Mouse (Mus musculus) lung, embryonic 15.5 days (tissue): ENCODE results near the gene Pakap. TPM values are rescaled to one million over a fixed set of nuclear protein-coding genes. Genes with fewer than 3 reads are reported as not detected.

Experiments used
- ATAC-seq: fragments of 200-750 bp; cut with Nextera tagmentation; 2 replicates; pipeline ENCODE4 v1.8.0; 2017; ENCODE audit warnings: moderate number of reproducible peaks, borderline replicate concordance; ENCODE audit not compliant: low FRiP score, low TSS enrichment; ENCODE audit errors: extremely low read depth
- H3K27ac ChIP-seq: fragments of 300-500 bp; sonication (generic); 2 replicates; pipeline ENCODE4 v1.5.1; 2015; ENCODE audit warnings: moderate library complexity, mild to moderate bottlenecking, inconsistent platforms
- H3K27me3 ChIP-seq: fragments of 300-500 bp; sonication (generic); 2 replicates; pipeline ENCODE4 v1.6.1; 2015; ENCODE audit warnings: inconsistent platforms
- H3K36me3 ChIP-seq: fragments of 300-500 bp; sonication (generic); 2 replicates; pipeline ENCODE4 v1.6.1; 2015; ENCODE audit warnings: inconsistent platforms
- H3K4me1 ChIP-seq: fragments of 300-500 bp; sonication (generic); 2 replicates; pipeline ENCODE4 v1.6.1; 2015; ENCODE audit warnings: inconsistent platforms
- H3K4me2 ChIP-seq: fragments of 300-500 bp; sonication (generic); 2 replicates; pipeline ENCODE4 v1.6.1; 2015; ENCODE audit warnings: inconsistent platforms, mild to moderate bottlenecking, moderate library complexity
- H3K4me3 ChIP-seq: fragments of 300-500 bp; sonication (generic); 2 replicates; pipeline ENCODE4 v1.5.1; 2015; ENCODE audit warnings: mild to moderate bottlenecking, inconsistent platforms
- H3K9ac ChIP-seq: fragments of 300-500 bp; sonication (generic); 2 replicates; pipeline ENCODE4 v1.6.1; 2015; ENCODE audit warnings: inconsistent platforms
- H3K9me3 ChIP-seq: fragments of 300-500 bp; sonication (generic); 2 replicates; pipeline ENCODE4 v1.6.1; 2016; ENCODE audit warnings: inconsistent platforms
- WGBS: fragments of 180-500 bp; shearing (Covaris S2); methylation state at CpG from one replicate; pipeline ENCODE4 v1.1.7; 2015; 5-methylcytosine and 5-hydroxymethylcytosine counted together
- polyA plus RNA-seq: library from polyadenylated mRNA; unstranded; fragments of >200 nt; fragmentation: Nextera tagmentation; extraction: Ambion mirVana; gene quantifications from 2 replicates; pipeline ENCODE4 v1.2.1, GENCODE M21; 2015

The Pakap gene
- polyA plus RNA-seq, 1 experiment from 2014 or later: 47.7 TPM

- no peak overlapping the region for H3K4me2 ChIP-seq
- no peaks in the 10 kb centered on the region for H3K9me3 ChIP-seq
- no peak overlapping the region for H3K9ac ChIP-seq
- no peak overlapping the region for H3K27ac ChIP-seq
- no peak overlapping the region for H3K4me3 ChIP-seq
- 91% methylated on average over 7 of the region's 7 CpGs for WGBS
- H3K27me3 ChIP-seq: no peaks in the 10 kb centered on the region
- H3K4me1 ChIP-seq: peaks cover 23% of the 10 kb centered on the region
- no peaks in the 10 kb centered on the region for H3K36me3 ChIP-seq
- ATAC-seq: no peak
Measured at GRCm38 (mm10) chr4:57633052-57633451, 65.1 kb downstream of the Pakap start.

- peaks cover 31% of the 10 kb centered on the region for H3K4me1 ChIP-seq
Measured at GRCm38 (mm10) chr4:57634956-57635355, 67.0 kb downstream of the Pakap start.

GRCm38 (mm10) chr4:57636782-57637482 is 69.0 kb downstream of the Pakap start:
- Histone ChIP-seq H3K9me3 (no peaks in the 10 kb centered on the region), H3K9ac (no peak overlapping the region), H3K36me3 (no peaks in the 10 kb centered on the region), H3K27ac (no peak overlapping the region), H3K4me3 (no peak overlapping the region), H3K27me3 (no peaks in the 10 kb centered on the region), H3K4me2 (no peak overlapping the region), H3K4me1 (peaks cover 30% of the 10 kb centered on the region)
- 48% methylated on average over 9 of the region's 9 CpGs for WGBS
- no peak for ATAC-seq

More at GRCm38 (mm10) chr4:57634956-57635355, 67.0 kb downstream of the Pakap start:
- WGBS: 51% methylated on average over 1 of the region's 1 CpGs
- no peak for ATAC-seq
- no peak overlapping the region for H3K4me2 ChIP-seq
- no peaks in the 10 kb centered on the region for H3K27me3 ChIP-seq
- H3K27ac ChIP-seq: no peak overlapping the region
- H3K4me3 ChIP-seq: no peak overlapping the region
- no peaks in the 10 kb centered on the region for H3K36me3 ChIP-seq
- H3K9me3 ChIP-seq: no peaks in the 10 kb centered on the region
- H3K9ac ChIP-seq: no peak overlapping the region

- Histone ChIP-seq H3K4me1 (peaks cover 30% of the 10 kb centered on the region), H3K4me2 (peak overlapping the region; percentile 50), H3K9ac (no peak overlapping the region; the same call in 1 of the 2 replicates), H3K4me3 (peak overlapping the region; percentile 15; the same call in 1 of the 2 replicates), H3K9me3 (no peaks in the 10 kb centered on the region), H3K27ac (no peak overlapping the region), H3K27me3 (no peaks in the 10 kb centered on the region), H3K36me3 (no peaks in the 10 kb centered on the region)
- no peak for ATAC-seq
- WGBS: 23% methylated on average over 24 of the region's 24 CpGs
Measured at GRCm38 (mm10) chr4:57637636-57638386, 69.8 kb downstream of the Pakap start.

- 78% methylated on average over 9 of the region's 9 CpGs for WGBS
- no peak for ATAC-seq
- H3K27me3 ChIP-seq: no peaks in the 10 kb centered on the region
- no peaks in the 10 kb centered on the region for H3K9me3 ChIP-seq
- no peak overlapping the region for H3K4me2 ChIP-seq
- H3K4me3 ChIP-seq: no peak overlapping the region
- H3K36me3 ChIP-seq: no peaks in the 10 kb centered on the region
- H3K27ac ChIP-seq: no peak overlapping the region
- H3K9ac ChIP-seq: no peak overlapping the region
- peaks cover 27% of the 10 kb centered on the region for H3K4me1 ChIP-seq
Measured at GRCm38 (mm10) chr4:57638941-57639340, 71.0 kb downstream of the Pakap start.

GRCm38 (mm10) chr4:57640222-57640621 is 72.2 kb downstream of the Pakap start:
- H3K4me1 ChIP-seq: peaks cover 27% of the 10 kb centered on the region
- H3K27ac ChIP-seq: no peak overlapping the region
- H3K27me3 ChIP-seq: no peaks in the 10 kb centered on the region
- H3K36me3 ChIP-seq: no peaks in the 10 kb centered on the region
- H3K4me2 ChIP-seq: peak overlapping the region; percentile 1; the same call in 1 of the 2 replicates
- no peak overlapping the region for H3K4me3 ChIP-seq
- no peaks in the 10 kb centered on the region for H3K9me3 ChIP-seq
- WGBS: 31% methylated on average over 7 of the region's 7 CpGs
- no peak for ATAC-seq
- H3K9ac ChIP-seq: no peak overlapping the region

- Histone ChIP-seq H3K4me2 (no peak overlapping the region), H3K4me1 (peaks cover 27% of the 10 kb centered on the region), H3K9ac (no peak overlapping the region), H3K9me3 (no peaks in the 10 kb centered on the region), H3K4me3 (no peak overlapping the region), H3K27ac (no peak overlapping the region), H3K36me3 (no peaks in the 10 kb centered on the region), H3K27me3 (no peaks in the 10 kb centered on the region)
- no peak for ATAC-seq
- WGBS: 92% methylated on average over 3 of the region's 3 CpGs
Measured at GRCm38 (mm10) chr4:57640971-57641370, 73.0 kb downstream of the Pakap start.

- no peak for ATAC-seq
- H3K4me3 ChIP-seq: no peak overlapping the region
- H3K9ac ChIP-seq: no peak overlapping the region
- no peak overlapping the region for H3K27ac ChIP-seq
- 67% methylated on average over 1 of the region's 1 CpGs for WGBS
- peaks cover 22% of the 10 kb centered on the region; the same call in 1 of the 2 replicates for H3K36me3 ChIP-seq
- no peaks in the 10 kb centered on the region for H3K4me1 ChIP-seq
- no peaks in the 10 kb centered on the region for H3K9me3 ChIP-seq
- no peak overlapping the region for H3K4me2 ChIP-seq
- H3K27me3 ChIP-seq: no peaks in the 10 kb centered on the region
Measured at GRCm38 (mm10) chr4:57650994-57651393, 83.0 kb downstream of the Pakap start.

GRCm38 (mm10) chr4:57651547-57651946 is 83.6 kb downstream of the Pakap start:
- Histone ChIP-seq H3K27ac (no peak overlapping the region), H3K4me1 (no peaks in the 10 kb centered on the region), H3K9me3 (no peaks in the 10 kb centered on the region), H3K4me3 (no peak overlapping the region), H3K27me3 (no peaks in the 10 kb centered on the region), H3K9ac (no peak overlapping the region), H3K4me2 (no peak overlapping the region), H3K36me3 (peaks cover 25% of the 10 kb centered on the region; the same call in 1 of the 2 replicates)
- WGBS: 88% methylated on average over 8 of the region's 8 CpGs
- ATAC-seq: no peak

- no peak overlapping the region for H3K4me3 ChIP-seq
- H3K9me3 ChIP-seq: no peaks in the 10 kb centered on the region
- H3K4me2 ChIP-seq: no peak overlapping the region
- no peaks in the 10 kb centered on the region for H3K27me3 ChIP-seq
- 81% methylated on average over 5 of the region's 5 CpGs for WGBS
- ATAC-seq: no peak
- no peaks in the 10 kb centered on the region for H3K4me1 ChIP-seq
- peaks cover 25% of the 10 kb centered on the region; the same call in 1 of the 2 replicates for H3K36me3 ChIP-seq
- no peak overlapping the region for H3K27ac ChIP-seq
- H3K9ac ChIP-seq: no peak overlapping the region
Measured at GRCm38 (mm10) chr4:57652185-57652904, 84.4 kb downstream of the Pakap start.

GRCm38 (mm10) chr4:57655966-57656365 is 88.0 kb downstream of the Pakap start:
- H3K4me1 ChIP-seq: no peaks in the 10 kb centered on the region
- H3K9ac ChIP-seq: no peak overlapping the region
- H3K4me3 ChIP-seq: no peak overlapping the region
- no peak overlapping the region for H3K27ac ChIP-seq
- 52% methylated on average over 1 of the region's 1 CpGs for WGBS
- H3K9me3 ChIP-seq: no peaks in the 10 kb centered on the region
- H3K27me3 ChIP-seq: no peaks in the 10 kb centered on the region
- H3K36me3 ChIP-seq: peaks cover 3% of the 10 kb centered on the region; the same call in 1 of the 2 replicates
- H3K4me2 ChIP-seq: no peak overlapping the region
- no peak for ATAC-seq
